Mouse (Mus musculus) kidney, embryonic 15.5 days (tissue): ENCODE data around the gene Treh. TPM values are rescaled to one million over a fixed set of nuclear protein-coding genes. Genes with fewer than 3 reads are reported as not detected.

Source experiments
- ATAC-seq: fragments of 200-750 bp; cut with Nextera tagmentation; replicated peaks from 2 replicates; pipeline ENCODE4 v1.8.0; 2017; ENCODE audit warnings: moderate TSS enrichment; ENCODE audit not compliant: low FRiP score
- H3K27ac ChIP-seq: fragments of 300-500 bp; sonication (generic); 2 replicates; pipeline ENCODE4 v1.5.1; 2015; ENCODE audit warnings: mild to moderate bottlenecking, inconsistent platforms
- H3K27me3 ChIP-seq: fragments of 300-500 bp; sonication (generic); 2 replicates; pipeline ENCODE4 v1.6.1; 2015; ENCODE audit warnings: inconsistent platforms
- H3K36me3 ChIP-seq: fragments of 300-500 bp; sonication (generic); 2 replicates; pipeline ENCODE4 v1.6.1; 2015; ENCODE audit warnings: inconsistent platforms
- H3K4me1 ChIP-seq: fragments of 300-500 bp; sonication (generic); 2 replicates; pipeline ENCODE4 v1.6.1; 2015; ENCODE audit warnings: inconsistent platforms
- H3K4me2 ChIP-seq: fragments of 300-500 bp; sonication (generic); 2 replicates; pipeline ENCODE4 v1.6.1; 2015; ENCODE audit warnings: moderate library complexity, mild to moderate bottlenecking, inconsistent platforms
- H3K4me3 ChIP-seq: fragments of 300-500 bp; sonication (generic); replicated peaks from 2 replicates; pipeline ENCODE4 v1.5.1; 2015; ENCODE audit warnings: mild to moderate bottlenecking, inconsistent platforms
- H3K9ac ChIP-seq: fragments of 300-500 bp; sonication (generic); 2 replicates; pipeline ENCODE4 v1.6.1; 2015; ENCODE audit warnings: mild to moderate bottlenecking, inconsistent platforms
- H3K9me3 ChIP-seq: fragments of 300-500 bp; sonication (generic); replicated peaks from 2 replicates; pipeline ENCODE4 v1.6.1; 2016; ENCODE audit warnings: inconsistent platforms
- WGBS: fragments of 180-500 bp; shearing (Covaris S2); methylation state at CpG from one replicate; pipeline ENCODE4 v1.1.7; 2015; ENCODE audit warnings: mixed read lengths; 5-methylcytosine and 5-hydroxymethylcytosine counted together
- polyA plus RNA-seq: library from polyadenylated mRNA; unstranded; fragments of >200 nt; fragmentation: Nextera tagmentation; extraction: Ambion mirVana; gene quantifications from 2 replicates; pipeline ENCODE4 v1.2.1, GENCODE M21; 2015

Treh gene
- polyA plus RNA-seq, 1 experiment from 2014 or later = 0.22 TPM

- 78% methylated on average over 5 of the region's 5 CpGs for WGBS
- peaks cover 63% of the 10 kb centered on the region for H3K4me1 ChIP-seq
- ATAC-seq = no peak
- peak overlapping the region; percentile 99 for H3K4me2 ChIP-seq
- H3K27ac ChIP-seq = no peak overlapping the region
- no peaks in the 10 kb centered on the region for H3K27me3 ChIP-seq
- no peaks in the 10 kb centered on the region for H3K9me3 ChIP-seq
- H3K4me3 ChIP-seq = no peak overlapping the region
- no peak overlapping the region for H3K9ac ChIP-seq
- no peaks in the 10 kb centered on the region for H3K36me3 ChIP-seq
These were observed 59.1 kb downstream of the Treh start for GRCm38 (mm10) chr9:44732130-44732549.

- no peaks in the 10 kb centered on the region for H3K36me3 ChIP-seq
- 56% methylated on average over 12 of the region's 12 CpGs for WGBS
- peaks cover 62% of the 10 kb centered on the region for H3K4me1 ChIP-seq
- H3K4me3 ChIP-seq = peak overlapping the region; percentile 73
- ATAC-seq = no peak
- peak overlapping the region; percentile 99 for H3K4me2 ChIP-seq
- peak overlapping the region; percentile 93 for H3K27ac ChIP-seq
- no peaks in the 10 kb centered on the region for H3K27me3 ChIP-seq
- peak overlapping the region; percentile 64 for H3K9ac ChIP-seq
- no peaks in the 10 kb centered on the region for H3K9me3 ChIP-seq
These were observed 60.0 kb downstream of the Treh start for GRCm38 (mm10) chr9:44732921-44733530.

- no peaks in the 10 kb centered on the region for H3K9me3 ChIP-seq
- H3K4me1 ChIP-seq = peaks cover 58% of the 10 kb centered on the region
- no peaks in the 10 kb centered on the region for H3K27me3 ChIP-seq
- H3K4me3 ChIP-seq = peak overlapping the region; percentile 73
- peak overlapping the region; percentile 93 for H3K27ac ChIP-seq
- peak; percentile 31 for ATAC-seq
- peak overlapping the region; percentile 64 for H3K9ac ChIP-seq
- H3K36me3 ChIP-seq = no peaks in the 10 kb centered on the region
- WGBS = 1% methylated on average over 79 of the region's 79 CpGs
- H3K4me2 ChIP-seq = peak overlapping the region; percentile 99
These were observed 60.9 kb downstream of the Treh start for GRCm38 (mm10) chr9:44733671-44734523.

GRCm38 (mm10) chr9:44734524-44735494 lies 61.8 kb downstream of the Treh start, which contains the start of gene Phldb1:
Phldb1 (minus strand) TSS chr9:44735198.
- H3K9me3 ChIP-seq = no peaks in the 10 kb centered on the region
- peak within 1 kb of the TSS; percentile 99 for H3K4me2 ChIP-seq
- peak within 1 kb of the TSS; percentile 93 for H3K27ac ChIP-seq
- no peaks in the 10 kb centered on the region for H3K36me3 ChIP-seq
- peak within 1 kb of the TSS; percentile 73 for H3K4me3 ChIP-seq
- H3K9ac ChIP-seq = peak within 1 kb of the TSS; percentile 64
- H3K4me1 ChIP-seq = peaks cover 58% of the 10 kb centered on the region
- under 1% methylated on average over 47 of the region's 47 CpGs for WGBS
- peak; percentile 86 for ATAC-seq
- no peaks in the 10 kb centered on the region for H3K27me3 ChIP-seq

GRCm38 (mm10) chr9:44735886-44736285 lies 62.9 kb downstream of the Treh start:
- H3K36me3 ChIP-seq = peaks cover 3% of the 10 kb centered on the region; the same call in 1 of the 2 replicates
- no peak overlapping the region for H3K4me3 ChIP-seq
- peaks cover 58% of the 10 kb centered on the region for H3K4me1 ChIP-seq
- no peaks in the 10 kb centered on the region for H3K9me3 ChIP-seq
- ATAC-seq = no peak
- WGBS = 68% methylated on average over 6 of the region's 6 CpGs
- H3K4me2 ChIP-seq = peak overlapping the region; percentile 99
- no peaks in the 10 kb centered on the region for H3K27me3 ChIP-seq
- no peak overlapping the region for H3K9ac ChIP-seq
- peak overlapping the region; percentile 93 for H3K27ac ChIP-seq

Other genes with a start within 250 kb of the Treh start
- not detected in 2 replicates for gene Foxr1, start 232.1 kb upstream of the Treh start, polyA plus RNA-seq
- gene Upk2, start 218.3 kb upstream of the Treh start, polyA plus RNA-seq = 0.60 and 2.5 TPM in 2 replicates
- gene Bcl9l, start 190.4 kb upstream of the Treh start, polyA plus RNA-seq = 11.3 and 11.7 TPM in 2 replicates
- gene Cxcr5, start 111.4 kb upstream of the Treh start, polyA plus RNA-seq = not detected in 2 replicates
- gene Ddx6, start 68.3 kb upstream of the Treh start, polyA plus RNA-seq = 16.7 and 17.9 TPM in 2 replicates
- 34.5 and 36.4 TPM in 2 replicates for gene Phldb1, start 62.0 kb downstream of the Treh start, polyA plus RNA-seq
- 201 and 202 TPM in 2 replicates for gene Arcn1, start 94.6 kb downstream of the Treh start, polyA plus RNA-seq
- 99.3 and 105 TPM in 2 replicates for gene Ift46, start 94.7 kb downstream of the Treh start, polyA plus RNA-seq
- gene Tmem25, start 126.1 kb downstream of the Treh start, polyA plus RNA-seq = 20.0 and 24.6 TPM in 2 replicates
- gene Ttc36, start 129.8 kb downstream of the Treh start, polyA plus RNA-seq = 87.3 and 99.8 TPM in 2 replicates
- 14.6 and 16.3 TPM in 2 replicates for gene Kmt2a, start 208.1 kb downstream of the Treh start, polyA plus RNA-seq
- 714 and 843 TPM in 2 replicates for gene Atp5l, start 247.5 kb downstream of the Treh start, polyA plus RNA-seq